Mouse (Mus musculus): ENCODE measurements around the gene Sqstm1.

DNA sequence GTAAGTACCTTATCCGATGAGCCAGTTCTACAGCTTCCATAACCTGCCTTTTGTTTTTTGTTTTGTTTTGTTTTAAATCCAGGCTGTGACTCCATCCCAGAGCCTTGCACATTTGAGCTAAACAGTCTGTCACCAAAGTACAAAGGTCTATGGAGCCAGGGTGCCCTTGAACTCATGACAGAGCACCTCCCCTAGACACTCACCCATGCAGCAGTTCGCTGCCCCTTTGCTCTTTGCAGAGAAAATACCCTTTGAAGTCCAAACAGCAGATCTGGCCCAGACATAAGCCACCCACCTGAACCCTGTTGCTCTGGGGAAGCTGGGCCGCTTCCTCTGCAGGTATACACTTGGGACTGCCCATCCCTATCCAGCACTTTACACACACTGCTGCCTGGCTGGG, 9.0 kb downstream of the Sqstm1 start:
- TF ChIP-seq CTCF (IDR thresholded peaks at IDR 0.05; ENCODE audit: extremely low read depth, insufficient read depth, insufficient read length, insufficient replicate concordance) (no peak), POLR2A (IDR thresholded peaks at IDR 0.05; ENCODE audit: low read depth, low read length) (no peak)

All from spleen, adult 2 months (tissue).